Mouse (Mus musculus): ENCODE data around the gene Itga6.
"Not testable (repeated sequence)": the region's sequence is repeated elsewhere in the genome, so short reads cannot be mapped to it uniquely, and the experiment has no call there.

- TF ChIP-seq CTCF (IDR thresholded peaks at IDR 0.05; ENCODE audit: low read depth, low read length); TAL1 (conservative IDR thresholded peaks at IDR 0.05; ENCODE audit: low read depth, low read length): not testable (repeated sequence)
Measured at GRCm38 (mm10) chr2:71720556-71720955, 24.9 kb upstream of the Itga6 start.
